Mouse (Mus musculus): ENCODE data around the gene Nrcam. TPM values are rescaled to one million over a fixed set of nuclear protein-coding genes. Genes with fewer than 3 reads are reported as not detected.
A peak's percentile ranks its signal among the peaks of the same experiment; 100 is the strongest.

Nrcam gene
- polyA plus RNA-seq, 1 experiment from 2014 or later: 107 TPM

- H3K4me2 ChIP-seq (replicated peaks): no peak overlapping the region
- peak overlapping the region; percentile 60 for H3K27ac ChIP-seq (replicated peaks)
- H3K36me3 ChIP-seq: no peaks in the 10 kb centered on the region
- H3K4me3 ChIP-seq: no peak overlapping the region
- 5% methylated on average over 5 of the region's 5 CpGs for WGBS
- H3K4me1 ChIP-seq: peaks cover 47% of the 10 kb centered on the region
- H3K27me3 ChIP-seq: no peaks in the 10 kb centered on the region
- ATAC-seq (replicated peaks): peak; percentile 92
- no peaks in the 10 kb centered on the region for H3K9me3 ChIP-seq
- no peak overlapping the region for H3K9ac ChIP-seq (replicated peaks)
Measured at GRCm38 (mm10) chr12:44498872-44499271, 170.2 kb downstream of the Nrcam start.

- Histone ChIP-seq H3K27ac (replicated peaks) (0 out of 2 replicates have a peak overlapping the region, but pooled peaks have one; percentile 23), H3K9ac (replicated peaks) (no peak overlapping the region), H3K9me3 (no peaks in the 10 kb centered on the region), H3K4me3 (no peak overlapping the region), H3K36me3 (no peaks in the 10 kb centered on the region), H3K4me1 (peaks cover 47% of the 10 kb centered on the region), H3K4me2 (replicated peaks) (no peak overlapping the region), H3K27me3 (no peaks in the 10 kb centered on the region)
- 48% methylated on average over 5 of the region's 5 CpGs for WGBS
- no peak for ATAC-seq (replicated peaks)
Measured at GRCm38 (mm10) chr12:44501807-44502487, 173.3 kb downstream of the Nrcam start.

- Histone ChIP-seq H3K27ac (replicated peaks) (no peak overlapping the region), H3K4me1 (peaks cover 36% of the 10 kb centered on the region), H3K9ac (replicated peaks) (no peak overlapping the region), H3K9me3 (no peaks in the 10 kb centered on the region), H3K36me3 (no peaks in the 10 kb centered on the region), H3K27me3 (no peaks in the 10 kb centered on the region), H3K4me2 (replicated peaks) (no peak overlapping the region), H3K4me3 (no peak overlapping the region)
- 83% methylated on average over 4 of the region's 4 CpGs for WGBS
- no peak for ATAC-seq (replicated peaks)
Measured at GRCm38 (mm10) chr12:44503737-44504136, 175.1 kb downstream of the Nrcam start.

GRCm38 (mm10) chr12:44508635-44509034 is 179.9 kb downstream of the Nrcam start:
- no peaks in the 10 kb centered on the region for H3K27me3 ChIP-seq
- no peaks in the 10 kb centered on the region for H3K9me3 ChIP-seq
- no peaks in the 10 kb centered on the region for H3K36me3 ChIP-seq
- H3K4me3 ChIP-seq: no peak overlapping the region
- no peaks in the 10 kb centered on the region for H3K4me1 ChIP-seq
- no peak overlapping the region for H3K27ac ChIP-seq (replicated peaks)
- WGBS: 78% methylated on average over 3 of the region's 3 CpGs
- H3K4me2 ChIP-seq (replicated peaks): no peak overlapping the region
- ATAC-seq (replicated peaks): no peak
- no peak overlapping the region for H3K9ac ChIP-seq (replicated peaks)

- Histone ChIP-seq H3K27ac (replicated peaks) (no peak overlapping the region), H3K9ac (replicated peaks) (no peak overlapping the region), H3K4me3 (no peak overlapping the region), H3K9me3 (no peaks in the 10 kb centered on the region), H3K4me1 (no peaks in the 10 kb centered on the region), H3K27me3 (no peaks in the 10 kb centered on the region), H3K4me2 (replicated peaks) (no peak overlapping the region), H3K36me3 (no peaks in the 10 kb centered on the region)
- no peak for ATAC-seq (replicated peaks)
- WGBS: 66% methylated on average over 4 of the region's 4 CpGs
Measured at GRCm38 (mm10) chr12:44509406-44510104, 180.9 kb downstream of the Nrcam start.

- no peak overlapping the region for H3K4me3 ChIP-seq
- no peaks in the 10 kb centered on the region for H3K27me3 ChIP-seq
- no peak overlapping the region for H3K4me2 ChIP-seq (replicated peaks)
- no peaks in the 10 kb centered on the region for H3K9me3 ChIP-seq
- H3K27ac ChIP-seq (replicated peaks): no peak overlapping the region
- no peak overlapping the region for H3K9ac ChIP-seq (replicated peaks)
- peak; percentile 74 for ATAC-seq (replicated peaks)
- H3K4me1 ChIP-seq: peaks cover 12% of the 10 kb centered on the region
- WGBS: 45% methylated on average over 4 of the region's 4 CpGs
- H3K36me3 ChIP-seq: no peaks in the 10 kb centered on the region
Measured at GRCm38 (mm10) chr12:44515066-44515465, 186.4 kb downstream of the Nrcam start.

GRCm38 (mm10) chr12:44519440-44520141 is 190.9 kb downstream of the Nrcam start:
- Histone ChIP-seq H3K9ac (replicated peaks) (no peak overlapping the region), H3K4me1 (peaks cover 12% of the 10 kb centered on the region), H3K27ac (replicated peaks) (no peak overlapping the region), H3K36me3 (no peaks in the 10 kb centered on the region), H3K4me3 (no peak overlapping the region), H3K9me3 (no peaks in the 10 kb centered on the region), H3K4me2 (replicated peaks) (no peak overlapping the region), H3K27me3 (no peaks in the 10 kb centered on the region)
- 6% methylated on average over 7 of the region's 7 CpGs for WGBS
- peak; percentile 34 for ATAC-seq (replicated peaks)

GRCm38 (mm10) chr12:44521496-44521895 is 192.8 kb downstream of the Nrcam start:
- 67% methylated on average over 3 of the region's 3 CpGs for WGBS
- no peak for ATAC-seq (replicated peaks)
- Histone ChIP-seq H3K27ac (replicated peaks) (no peak overlapping the region), H3K27me3 (no peaks in the 10 kb centered on the region), H3K4me3 (no peak overlapping the region), H3K4me2 (replicated peaks) (no peak overlapping the region), H3K4me1 (peaks cover 7% of the 10 kb centered on the region), H3K9me3 (no peaks in the 10 kb centered on the region), H3K36me3 (no peaks in the 10 kb centered on the region), H3K9ac (replicated peaks) (no peak overlapping the region)

GRCm38 (mm10) chr12:44524621-44525565 is 196.2 kb downstream of the Nrcam start:
- no peaks in the 10 kb centered on the region for H3K27me3 ChIP-seq
- H3K27ac ChIP-seq (replicated peaks): no peak overlapping the region
- no peak overlapping the region for H3K4me3 ChIP-seq
- 74% methylated on average over 8 of the region's 8 CpGs for WGBS
- H3K9me3 ChIP-seq: no peaks in the 10 kb centered on the region
- ATAC-seq (replicated peaks): no peak
- H3K36me3 ChIP-seq: no peaks in the 10 kb centered on the region
- no peak overlapping the region for H3K9ac ChIP-seq (replicated peaks)
- H3K4me2 ChIP-seq (replicated peaks): no peak overlapping the region
- H3K4me1 ChIP-seq: 0 out of 2 replicates have a peak, but pooled peaks cover under 1% of the 10 kb centered on the region

GRCm38 (mm10) chr12:44528391-44529016 is 199.8 kb downstream of the Nrcam start:
- Histone ChIP-seq H3K36me3 (no peaks in the 10 kb centered on the region), H3K4me1 (peaks cover 9% of the 10 kb centered on the region; the same call in 1 of the 2 replicates), H3K9me3 (no peaks in the 10 kb centered on the region), H3K4me2 (replicated peaks) (no peak overlapping the region), H3K27ac (replicated peaks) (no peak overlapping the region), H3K9ac (replicated peaks) (no peak overlapping the region), H3K27me3 (no peaks in the 10 kb centered on the region), H3K4me3 (no peak overlapping the region)
- WGBS: 34% methylated on average over 11 of the region's 11 CpGs
- no peak for ATAC-seq (replicated peaks)
